Mouse (Mus musculus) G1E-ER4 (cell line): Measurements from ENCODE around the gene Boll. TPM values are rescaled to one million over a fixed set of nuclear protein-coding genes. Genes with fewer than 3 reads are reported as not detected.

Source experiments
- GATA1 ChIP-seq: IDR thresholded peaks from one replicate; pipeline ENCODE4 v1.8.0; 2012; ENCODE audit warnings: low read length, inconsistent platforms
- polyA plus RNA-seq: library from polyadenylated mRNA; stranded (reverse); fragments of >175 nt; gene quantifications from 2 replicates; pipeline ENCODE4 v1.2.3, GENCODE M21; 2012

Boll gene
- polyA plus RNA-seq = not detected in 2 replicates

GRCm38 (mm10) chr1:55363044-55363565 lies at the start of gene Boll:
Boll (minus strand) TSS chr1:55363469.
- TF ChIP-seq GATA1 = no peak

- no peak for TF ChIP-seq GATA1
Observed at GRCm38 (mm10) chr1:55412569-55412968, 49.3 kb upstream of the Boll start.

GRCm38 (mm10) chr1:55411079-55411478 lies 47.8 kb upstream of the Boll start:
- no peak for TF ChIP-seq GATA1

- no peak for TF ChIP-seq GATA1
Observed at GRCm38 (mm10) chr1:55410670-55411069, 47.4 kb upstream of the Boll start.

- no peak for TF ChIP-seq GATA1
Observed at GRCm38 (mm10) chr1:55406531-55407375, 43.5 kb upstream of the Boll start.

- TF ChIP-seq GATA1 = no peak
Observed at GRCm38 (mm10) chr1:55406023-55406413, 42.7 kb upstream of the Boll start.

- no peak for TF ChIP-seq GATA1
Observed at GRCm38 (mm10) chr1:55405272-55406022, 42.2 kb upstream of the Boll start, which contains the start of gene Plcl1. Plcl1 (plus strand) TSS chr1:55405921.

GRCm38 (mm10) chr1:55404439-55404838 lies 41.2 kb upstream of the Boll start:
- TF ChIP-seq GATA1 = no peak

- no peak for TF ChIP-seq GATA1
Observed at GRCm38 (mm10) chr1:55399891-55400290, 36.6 kb upstream of the Boll start.

- no peak for TF ChIP-seq GATA1
Observed at GRCm38 (mm10) chr1:55383114-55383773, 20.0 kb upstream of the Boll start.

GRCm38 (mm10) chr1:55380527-55380926 lies 17.3 kb upstream of the Boll start:
- no peak for TF ChIP-seq GATA1

GRCm38 (mm10) chr1:55372626-55373025 lies 9.4 kb upstream of the Boll start:
- TF ChIP-seq GATA1 = no peak

- TF ChIP-seq GATA1 = no peak
Observed at GRCm38 (mm10) chr1:55363586-55363985, 317 bp upstream of the Boll start.

GRCm38 (mm10) chr1:55362634-55363033 lies 635 bp downstream of the Boll start:
- TF ChIP-seq GATA1 = no peak

- no peak for TF ChIP-seq GATA1
Observed at GRCm38 (mm10) chr1:55301077-55301476, 62.2 kb downstream of the Boll start.

- TF ChIP-seq GATA1 = no peak
Observed at GRCm38 (mm10) chr1:55279081-55279480, 84.2 kb downstream of the Boll start.
